Mouse (Mus musculus) right cerebral cortex, postnatal 14 days (tissue): ENCODE measurements around the gene Spock2.
"Not testable (repeated sequence)": the region's sequence is repeated elsewhere in the genome, so short reads cannot be mapped to it uniquely, and the experiment has no call there.

Source experiments
- DNase-seq: peaks from one replicate; pipeline ENCODE4 v3.0.0; 2022

The Spock2 gene

DNA sequence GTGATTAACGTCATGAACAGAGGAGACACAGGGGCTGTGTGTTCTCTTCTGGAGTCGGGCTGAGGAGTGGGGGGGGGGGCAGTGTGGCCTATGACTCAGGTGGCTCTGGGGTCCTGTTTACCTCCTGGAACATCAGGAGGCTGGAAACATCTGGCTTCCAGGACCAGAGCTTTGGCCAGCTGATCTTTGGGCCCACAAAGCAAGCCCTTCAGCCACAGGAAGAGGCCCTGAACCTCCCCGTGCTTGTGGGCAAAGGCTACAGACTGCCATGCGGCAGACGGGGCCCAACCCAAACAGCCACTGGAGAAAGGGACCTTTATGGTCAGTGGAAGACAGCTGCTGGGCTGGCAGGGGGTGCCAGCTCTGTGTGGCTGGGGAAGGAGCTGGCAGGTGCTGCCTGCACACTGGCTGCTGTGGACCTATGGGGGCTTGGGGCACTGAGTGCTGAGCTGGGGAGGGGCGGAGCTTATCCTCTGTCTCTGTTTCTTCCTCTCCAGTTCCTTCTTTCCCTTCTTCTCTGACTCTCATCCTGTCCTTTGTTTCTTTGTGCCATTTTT lies 45.2 kb downstream of the Spock2 start:
- no peak for DNase-seq

- DNase-seq = no peak
Measured at GRCm38 (mm10) chr10:60156016-60156415, 50.0 kb downstream of the Spock2 start.

DNA sequence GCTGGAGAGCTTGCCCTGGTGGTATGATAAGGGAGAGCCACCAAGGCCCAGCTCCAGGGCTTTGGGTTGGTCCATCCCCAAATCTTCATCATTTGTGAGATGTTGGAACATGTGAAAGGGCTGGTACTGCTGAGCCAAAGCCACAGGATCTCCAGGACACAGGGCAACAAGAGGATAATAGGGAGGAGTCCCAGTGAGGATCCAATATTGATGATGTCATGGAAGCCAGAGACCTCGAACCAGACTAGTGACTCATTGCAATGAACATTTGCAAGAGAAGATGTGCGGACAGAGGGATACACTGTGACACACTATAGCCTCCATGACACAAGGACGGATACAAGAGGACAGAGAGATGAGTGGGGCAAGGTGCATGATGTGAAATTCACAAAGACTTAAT lies 52.1 kb downstream of the Spock2 start:
- DNase-seq = no peak

DNA sequence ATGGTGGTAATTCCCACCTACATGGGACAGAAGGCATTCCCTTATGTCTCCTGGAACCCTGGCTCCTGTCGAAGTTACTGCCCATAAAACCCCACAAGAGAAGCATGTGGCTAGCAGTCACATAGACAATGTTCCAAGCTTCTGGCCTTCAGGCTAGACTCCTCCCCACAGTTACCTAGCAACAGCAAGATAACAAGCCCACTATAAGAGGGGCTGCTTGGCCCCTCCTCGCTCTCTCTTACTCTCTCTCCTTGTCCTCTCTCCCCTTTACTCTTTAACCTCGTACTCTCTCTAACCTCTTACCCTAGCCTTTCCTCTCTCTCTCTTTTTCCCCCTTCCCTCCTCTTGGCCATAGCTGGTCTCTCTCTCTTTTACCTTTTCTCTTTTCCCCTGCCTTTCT lies 55.4 kb downstream of the Spock2 start:
- not testable (repeated sequence) for DNase-seq

DNA sequence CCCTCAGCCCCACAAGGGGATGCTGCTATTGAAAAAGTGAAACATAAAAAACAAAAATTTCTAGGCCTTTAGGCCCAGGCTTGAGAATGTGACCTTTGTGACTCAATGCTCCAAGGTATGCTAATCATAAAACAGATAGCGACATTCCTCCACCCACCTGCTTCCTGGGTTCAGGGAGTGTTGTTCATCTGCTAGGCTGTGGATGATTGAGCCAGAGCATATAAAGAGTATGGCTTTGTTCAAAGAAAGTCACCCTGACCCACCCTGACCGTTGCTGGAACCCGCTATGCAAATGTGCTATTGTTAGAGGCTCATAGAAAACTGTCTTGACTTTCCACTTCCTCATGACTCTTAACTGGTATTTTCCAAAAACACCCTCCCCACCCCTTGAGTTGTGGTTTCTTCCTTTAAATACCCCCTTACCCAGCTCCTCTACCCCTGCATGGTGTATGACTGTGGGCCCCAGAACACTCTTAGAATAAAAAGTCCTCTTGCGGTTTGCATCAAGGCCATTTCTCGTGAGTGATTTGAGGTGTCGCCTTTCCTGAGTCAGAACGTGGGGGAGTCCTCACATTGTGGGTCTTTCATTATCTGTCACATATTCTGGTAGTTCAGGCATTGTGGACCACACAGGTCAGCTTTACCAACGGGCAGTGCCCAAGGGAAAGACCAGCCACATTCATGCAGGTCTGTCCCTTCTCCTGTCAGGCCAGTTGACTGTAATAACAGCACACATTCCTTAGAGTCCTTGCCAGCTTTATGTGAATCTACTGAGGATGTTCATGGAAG lies 56.4 kb downstream of the Spock2 start:
- not testable (repeated sequence) for DNase-seq

DNA sequence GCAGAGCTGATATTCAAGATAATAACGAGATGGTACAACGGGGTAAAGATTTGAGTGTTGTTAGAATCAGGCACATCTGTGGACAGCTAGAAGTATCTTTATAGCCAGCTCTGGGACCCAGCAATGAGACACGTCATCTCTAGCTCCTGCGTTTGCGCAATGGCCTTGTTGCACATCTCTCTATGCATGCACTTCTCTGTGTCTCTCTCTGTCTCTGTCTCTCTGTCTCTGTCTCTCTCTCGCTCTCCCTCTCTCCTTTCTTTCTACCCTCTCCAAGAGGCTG lies 56.9 kb downstream of the Spock2 start:
- DNase-seq = no peak

GRCm38 (mm10) chr10:60164869-60165268 lies 58.9 kb downstream of the Spock2 start:
- DNase-seq = no peak

DNA sequence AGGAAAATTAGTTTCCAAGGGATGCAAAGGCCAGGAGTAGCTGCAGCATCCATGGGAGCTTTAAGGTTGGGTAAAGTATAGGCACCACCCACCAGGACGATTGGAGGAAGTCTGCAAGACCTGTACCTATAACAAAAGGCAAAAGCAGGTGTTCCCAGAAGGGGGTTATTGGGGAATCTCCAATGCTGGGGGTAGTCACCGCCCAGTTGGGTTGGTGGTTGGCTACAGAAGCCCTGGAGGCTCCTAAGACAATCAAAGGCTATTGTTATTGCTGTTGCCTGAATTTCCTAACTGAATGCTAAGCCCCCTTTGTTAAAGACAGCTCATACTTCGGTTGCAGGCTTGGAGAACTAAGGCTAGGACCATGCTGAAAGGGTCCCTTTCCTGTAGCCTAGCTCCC lies 60.0 kb downstream of the Spock2 start:
- DNase-seq = no peak

- no peak for DNase-seq
Measured at GRCm38 (mm10) chr10:60168306-60168705, 62.3 kb downstream of the Spock2 start.

GRCm38 (mm10) chr10:60168960-60169359 lies 62.9 kb downstream of the Spock2 start:
- DNase-seq = no peak

- no peak for DNase-seq
Measured at GRCm38 (mm10) chr10:60170326-60171089, 64.5 kb downstream of the Spock2 start.

- no peak for DNase-seq
Measured at GRCm38 (mm10) chr10:60171368-60171767, 65.3 kb downstream of the Spock2 start.

DNA sequence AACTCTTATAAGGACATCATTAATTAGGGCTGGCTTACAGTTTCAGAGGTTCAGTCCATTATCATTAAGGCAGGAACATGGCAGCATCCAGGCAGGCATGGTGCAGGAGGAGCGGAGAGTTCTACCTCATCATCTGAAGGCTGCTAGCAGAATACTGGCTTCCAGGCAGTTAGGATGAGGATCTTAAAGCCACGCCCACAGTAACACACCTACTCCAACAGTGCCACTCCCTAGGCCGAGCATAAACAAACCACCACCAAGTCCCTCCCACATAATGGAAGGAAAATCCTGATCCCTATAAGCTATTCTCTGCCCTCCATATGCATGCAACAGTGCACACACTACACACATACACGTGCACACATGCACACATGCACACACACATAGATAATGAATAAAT lies 66.3 kb downstream of the Spock2 start:
- DNase-seq = no peak

DNA sequence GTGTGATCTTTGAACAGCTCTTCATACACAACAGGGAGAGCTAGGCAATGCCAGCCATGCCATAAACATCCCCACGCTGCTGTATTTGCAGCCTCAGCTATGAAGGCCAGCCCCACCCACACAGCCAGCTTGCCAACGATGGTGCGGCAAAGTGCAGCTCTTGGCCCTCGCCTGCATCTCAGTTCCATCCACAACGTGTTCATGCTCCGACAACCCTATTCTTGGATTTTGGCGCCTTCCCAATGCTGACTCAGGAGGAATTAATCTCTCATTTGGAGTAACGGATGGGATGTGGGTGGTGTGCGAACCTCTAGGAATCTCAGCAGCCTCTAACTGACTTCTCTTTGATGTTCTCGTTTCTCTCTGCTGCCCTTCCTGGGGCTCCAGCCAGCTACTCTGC lies 67.0 kb downstream of the Spock2 start:
- DNase-seq = peak; percentile 80

DNA sequence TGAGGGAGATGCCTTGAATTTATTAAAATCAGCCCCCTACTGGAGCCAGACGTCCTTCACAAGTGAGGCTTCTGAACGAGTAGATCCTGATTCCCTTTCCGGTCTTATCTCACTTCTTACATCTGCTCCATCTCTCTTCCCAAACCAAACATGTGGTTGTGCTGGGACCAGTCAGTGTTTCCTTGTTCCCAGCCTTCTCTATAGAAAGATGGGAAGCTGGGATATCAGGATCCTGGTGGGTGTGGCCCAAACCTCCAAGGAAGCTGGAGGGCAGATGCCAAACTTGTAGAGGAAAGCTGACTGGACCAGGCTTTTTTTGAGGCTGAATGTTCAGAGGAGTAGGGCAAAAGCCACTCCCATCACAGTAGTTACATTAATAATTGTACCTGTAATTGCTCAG lies 68.5 kb downstream of the Spock2 start:
- DNase-seq = no peak

DNA sequence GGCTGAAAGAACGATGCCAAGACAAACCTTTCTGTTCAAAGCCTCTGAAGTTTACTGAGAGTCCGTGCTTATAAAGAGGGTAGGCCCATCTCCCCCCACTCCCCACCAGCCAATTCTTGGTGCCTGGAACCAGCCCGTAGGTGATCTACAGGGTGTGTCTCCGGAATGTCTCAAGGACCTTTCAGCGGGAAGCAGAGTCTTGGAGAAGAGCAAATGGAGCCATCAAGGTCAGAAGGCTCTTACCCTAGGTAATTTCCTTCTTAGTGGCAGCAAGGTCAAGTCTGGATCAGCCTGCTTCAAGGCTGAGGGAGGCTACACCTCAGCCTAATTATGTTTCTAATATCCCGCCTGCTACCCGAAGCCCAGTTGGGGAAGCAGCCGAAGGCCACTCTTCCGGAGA lies 69.3 kb downstream of the Spock2 start:
- DNase-seq = not testable (repeated sequence)
